Mouse (Mus musculus): ENCODE data around the gene Llcfc1.

The Llcfc1 gene

GRCm38 (mm10) chr6:41684131-41684530 is at the start of gene Llcfc1:
TSS of gene Llcfc1 (plus strand) at chr6:41684431.
- no peak for DNase-seq (ENCODE audit: extremely low read depth, insufficient read length, low spot score)

DNA sequence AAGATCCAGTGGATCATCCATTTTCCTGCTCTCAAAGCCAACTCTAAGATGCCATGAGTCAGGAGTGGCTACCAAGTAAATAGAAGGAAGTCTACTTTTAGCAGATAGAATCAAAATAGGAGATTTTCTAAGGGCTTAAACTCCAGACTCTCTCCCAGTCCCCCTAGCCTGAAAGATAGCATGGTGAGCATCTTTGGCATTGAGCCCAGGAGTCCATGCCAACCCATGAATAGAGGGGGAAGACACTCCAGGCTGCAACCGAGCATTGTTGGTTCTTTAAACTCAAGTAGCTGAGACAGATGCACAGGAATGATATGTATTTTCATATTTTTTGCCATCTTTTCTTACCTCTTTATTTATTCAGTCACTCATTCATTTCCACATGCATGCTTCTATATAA is 49.0 kb upstream of the Llcfc1 start:
- DNase-seq (ENCODE audit: extremely low read depth, insufficient read length, low spot score) = no peak

GRCm38 (mm10) chr6:41636178-41636577 is 48.1 kb upstream of the Llcfc1 start, which contains the start of gene Trpv6:
TSS of gene Trpv6 (minus strand) at chr6:41636405.
- no peak for DNase-seq (ENCODE audit: extremely low read depth, insufficient read length, low spot score)

GRCm38 (mm10) chr6:41637393-41637792 is 46.8 kb upstream of the Llcfc1 start:
- no peak for DNase-seq (ENCODE audit: extremely low read depth, insufficient read length, low spot score)

GRCm38 (mm10) chr6:41637927-41638506 is 46.2 kb upstream of the Llcfc1 start:
- no peak for DNase-seq (ENCODE audit: extremely low read depth, insufficient read length, low spot score)

DNA sequence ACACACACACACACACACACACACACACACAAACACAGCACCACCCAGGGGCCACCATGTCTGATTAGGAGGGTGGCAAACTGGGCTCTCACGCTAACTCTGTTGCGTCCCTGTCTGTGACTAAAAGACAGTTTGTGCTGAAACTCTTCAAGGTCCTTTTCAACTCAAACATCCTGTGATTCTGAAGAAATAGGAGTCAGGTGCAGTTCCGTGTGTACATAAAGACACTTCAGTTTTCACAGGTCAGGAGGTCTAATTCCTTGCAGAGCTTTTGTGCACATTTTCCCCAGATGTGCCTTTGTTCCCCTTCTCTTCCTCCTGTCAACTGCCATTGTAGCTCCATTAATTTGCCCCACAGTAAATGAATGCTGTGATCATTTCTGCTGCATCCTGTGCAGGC is 43.8 kb upstream of the Llcfc1 start:
- no peak for DNase-seq (ENCODE audit: extremely low read depth, insufficient read length, low spot score)

DNA sequence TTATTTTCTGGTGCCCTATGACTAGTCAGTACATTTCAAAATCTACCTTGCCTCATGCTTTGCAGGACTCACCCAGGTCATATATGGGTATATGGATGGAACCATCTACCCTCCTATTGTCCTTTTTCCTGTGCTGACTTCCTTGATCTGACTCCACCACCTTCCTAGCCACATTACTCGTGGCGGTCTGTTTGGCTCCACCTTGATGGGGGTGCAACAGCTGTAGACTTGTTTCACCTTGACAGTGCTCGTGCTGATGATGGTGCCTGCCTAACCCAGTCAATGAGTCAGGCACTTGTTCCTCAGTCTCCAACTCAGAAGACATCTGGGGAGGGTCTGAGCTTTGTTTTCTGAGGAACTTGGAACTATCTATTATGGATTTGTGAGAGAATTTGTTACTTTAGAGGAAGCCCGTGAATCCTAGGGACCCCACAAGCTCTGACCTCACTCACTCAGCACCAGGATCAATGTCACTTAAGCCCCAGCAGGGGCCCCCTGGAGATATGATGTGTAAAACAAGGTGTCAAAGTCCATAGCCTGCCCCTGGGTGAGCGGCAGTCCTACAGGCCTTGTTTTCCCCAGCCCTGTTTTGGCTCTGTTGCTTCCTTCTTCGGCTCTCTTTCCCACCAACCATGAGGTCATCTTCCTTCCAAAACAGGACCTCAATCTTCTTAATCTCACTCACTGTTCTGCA is 42.9 kb upstream of the Llcfc1 start:
- DNase-seq (ENCODE audit: extremely low read depth, insufficient read length, low spot score) = no peak

- no peak for DNase-seq (ENCODE audit: extremely low read depth, insufficient read length, low spot score)
Observed at GRCm38 (mm10) chr6:41642765-41643164, 41.5 kb upstream of the Llcfc1 start.

DNA sequence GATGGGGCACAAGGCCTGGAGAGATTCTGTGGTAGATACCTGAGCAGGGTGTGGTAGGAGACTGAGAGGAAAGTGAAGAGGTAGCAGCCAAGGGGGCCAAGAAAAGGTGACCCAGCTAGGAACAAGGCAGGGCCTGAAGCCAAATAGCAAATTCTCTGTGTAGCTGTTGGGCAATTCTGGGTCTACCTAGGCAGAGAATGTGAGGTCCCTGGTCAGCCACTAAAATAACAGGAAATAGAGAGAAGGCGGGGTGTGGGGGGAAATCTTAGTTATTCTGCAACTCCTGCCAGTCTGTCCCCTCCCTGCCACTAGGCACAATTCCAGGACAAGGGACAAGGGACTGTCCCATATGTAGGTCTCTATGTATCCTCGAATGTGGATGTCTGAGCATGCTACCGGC is 41.0 kb upstream of the Llcfc1 start:
- DNase-seq (ENCODE audit: extremely low read depth, insufficient read length, low spot score) = no peak

DNA sequence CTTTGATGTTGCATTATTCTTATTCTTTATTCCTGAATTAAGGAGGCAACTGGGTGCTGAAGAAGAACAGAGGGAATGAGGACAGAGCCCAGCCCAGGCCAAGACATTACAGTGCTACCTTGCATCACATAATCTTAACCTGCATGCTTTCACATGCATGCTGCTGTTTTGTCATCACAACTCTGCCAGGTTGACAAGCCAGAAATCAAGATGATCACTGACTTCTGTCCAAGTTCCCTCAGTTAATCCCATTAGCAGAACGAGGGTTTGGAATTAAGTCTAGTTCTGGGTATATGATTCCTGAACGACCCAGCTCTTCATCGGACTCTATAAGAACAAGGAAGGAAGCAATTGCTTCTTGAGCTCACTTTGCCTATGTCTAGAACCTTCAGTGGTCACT is 38.0 kb upstream of the Llcfc1 start:
- DNase-seq (ENCODE audit: extremely low read depth, insufficient read length, low spot score) = no peak

GRCm38 (mm10) chr6:41646672-41647071 is 37.6 kb upstream of the Llcfc1 start:
- no peak for DNase-seq (ENCODE audit: extremely low read depth, insufficient read length, low spot score)

GRCm38 (mm10) chr6:41653173-41653572 is 31.1 kb upstream of the Llcfc1 start:
- no peak for DNase-seq (ENCODE audit: extremely low read depth, insufficient read length, low spot score)

- no peak for DNase-seq (ENCODE audit: extremely low read depth, insufficient read length, low spot score)
Observed at GRCm38 (mm10) chr6:41654648-41655047, 29.6 kb upstream of the Llcfc1 start.

DNA sequence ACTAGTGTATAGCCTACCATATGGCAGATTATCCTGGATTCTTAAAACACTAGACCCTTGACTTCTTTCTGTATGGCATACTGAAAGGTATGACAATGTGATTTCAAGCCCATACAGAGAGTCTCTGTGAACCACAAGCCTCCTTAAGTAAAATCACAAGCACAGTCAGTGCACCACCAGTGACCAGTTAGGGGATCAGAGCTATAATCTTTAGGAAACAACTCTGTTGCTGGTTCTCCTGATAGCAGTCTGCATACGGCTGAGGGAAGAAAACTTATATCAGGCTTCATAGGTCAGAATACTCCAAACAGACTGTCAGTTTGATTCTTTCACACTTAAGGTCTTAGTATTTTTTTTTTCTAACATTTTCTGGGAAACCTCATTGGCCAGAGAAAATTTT is 25.7 kb upstream of the Llcfc1 start:
- DNase-seq (ENCODE audit: extremely low read depth, insufficient read length, low spot score) = no peak

- DNase-seq (ENCODE audit: extremely low read depth, insufficient read length, low spot score) = no peak
Observed at GRCm38 (mm10) chr6:41662320-41662719, 21.9 kb upstream of the Llcfc1 start.

- no peak for DNase-seq (ENCODE audit: extremely low read depth, insufficient read length, low spot score)
Observed at GRCm38 (mm10) chr6:41676530-41676929, 7.7 kb upstream of the Llcfc1 start.

GRCm38 (mm10) chr6:41680669-41681068 is 3.6 kb upstream of the Llcfc1 start, which contains the start of gene Trpv5:
TSS of gene Trpv5 (minus strand) at chr6:41680769.
- DNase-seq (ENCODE audit: extremely low read depth, insufficient read length, low spot score) = no peak

- no peak for DNase-seq (ENCODE audit: extremely low read depth, insufficient read length, low spot score)
Observed at GRCm38 (mm10) chr6:41681656-41682055, 2.6 kb upstream of the Llcfc1 start.

GRCm38 (mm10) chr6:41684911-41685310 is 680 bp downstream of the Llcfc1 start:
- no peak for DNase-seq (ENCODE audit: extremely low read depth, insufficient read length, low spot score)

- no peak for DNase-seq (ENCODE audit: extremely low read depth, insufficient read length, low spot score)
Observed at GRCm38 (mm10) chr6:41685596-41685995, 1.4 kb downstream of the Llcfc1 start.

DNA sequence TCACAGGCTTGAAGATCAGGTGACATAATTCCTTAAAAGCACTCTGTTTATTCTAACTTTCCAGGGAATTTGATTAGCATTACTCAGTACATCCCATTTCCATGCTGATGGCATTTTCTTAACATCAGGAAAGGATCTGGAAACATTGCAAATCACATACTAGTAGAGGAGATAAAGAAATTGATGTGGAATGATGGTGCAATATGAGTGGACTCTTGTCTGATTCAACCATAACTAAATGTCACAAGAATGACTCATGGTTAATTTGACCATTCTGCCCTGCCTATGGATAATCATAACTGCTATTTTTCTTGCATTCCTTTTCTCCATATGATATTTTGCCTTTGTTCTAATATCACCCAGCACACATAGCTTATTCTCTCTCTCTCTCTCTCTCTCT is 8.0 kb downstream of the Llcfc1 start:
- no peak for DNase-seq (ENCODE audit: extremely low read depth, insufficient read length, low spot score)

- DNase-seq (ENCODE audit: extremely low read depth, insufficient read length, low spot score) = no peak
Observed at GRCm38 (mm10) chr6:41694407-41694806, 10.2 kb downstream of the Llcfc1 start.
